Mouse (Mus musculus) kidney, adult 9 months (tissue): ENCODE data around the gene Eif6.

Experiments used
- DNase-seq: peaks from one replicate; pipeline ENCODE4 v3.0.0; 2022

Eif6 gene

DNA sequence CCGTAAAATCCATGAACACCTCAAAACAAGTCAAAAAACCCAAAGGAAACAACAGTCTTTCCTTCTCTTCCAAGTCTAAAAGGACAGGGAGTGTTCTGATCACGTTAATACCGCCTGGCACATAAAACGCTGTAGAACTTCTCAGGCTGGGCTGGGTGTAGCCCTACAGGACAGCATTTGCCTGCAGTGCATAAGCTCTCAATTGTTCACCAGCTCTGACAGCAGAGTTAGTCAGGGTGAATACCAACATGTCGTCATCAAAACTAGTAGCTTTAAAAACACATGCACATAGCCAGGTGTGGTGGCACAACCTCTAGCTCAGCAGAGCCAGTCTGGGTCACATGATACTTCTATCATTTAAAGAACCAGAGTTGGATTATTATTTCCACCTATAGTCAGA, 5.9 kb downstream of the Eif6 start:
- no peak for DNase-seq

DNA sequence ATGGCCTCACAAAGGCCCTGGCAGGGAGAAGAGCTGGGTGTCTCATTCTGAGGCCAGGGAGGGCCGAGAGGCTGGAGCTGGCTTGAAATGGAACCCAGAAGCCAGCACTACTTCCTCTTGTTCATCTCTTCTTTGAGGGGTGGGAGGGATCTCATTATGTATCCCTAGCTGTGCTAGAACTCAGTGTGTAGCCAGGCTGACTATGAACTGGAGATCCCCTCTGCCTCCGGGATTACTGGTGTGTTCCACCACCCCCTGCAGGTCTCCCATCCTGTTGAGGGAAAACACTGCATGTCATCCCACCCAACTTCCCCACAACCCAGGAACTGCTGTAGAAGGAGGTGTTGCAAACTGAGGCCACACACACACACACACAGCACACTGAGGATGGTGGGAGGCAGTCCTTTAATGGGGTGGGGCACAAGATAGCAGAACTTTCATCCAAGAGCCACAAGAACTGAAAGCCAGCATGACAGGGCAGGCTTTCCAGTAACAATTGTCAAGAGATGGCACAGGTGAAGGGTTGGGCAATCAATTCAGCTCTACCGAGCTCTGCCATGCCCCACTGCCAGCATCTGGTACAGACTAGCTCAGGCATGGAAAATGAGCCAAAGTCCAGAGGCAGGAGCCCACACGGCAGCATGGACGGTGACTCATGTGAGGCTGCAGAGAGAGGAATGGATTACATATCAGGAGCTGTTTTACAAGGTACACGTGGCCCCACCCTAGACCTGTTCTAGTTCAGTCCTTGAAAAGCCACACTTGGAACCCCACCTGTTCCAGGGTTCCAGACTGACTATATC, 7.1 kb downstream of the Eif6 start:
- DNase-seq, result peak; percentile 89

DNA sequence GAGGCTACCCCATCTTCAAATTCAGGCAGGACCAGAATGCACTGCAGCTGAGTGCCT, 7.5 kb downstream of the Eif6 start, which contains the start of gene BC029722:
Gene BC029722, minus strand, starts transcription at position 35 of the 57 bp plus-strand sequence.
- no peak for DNase-seq

DNA sequence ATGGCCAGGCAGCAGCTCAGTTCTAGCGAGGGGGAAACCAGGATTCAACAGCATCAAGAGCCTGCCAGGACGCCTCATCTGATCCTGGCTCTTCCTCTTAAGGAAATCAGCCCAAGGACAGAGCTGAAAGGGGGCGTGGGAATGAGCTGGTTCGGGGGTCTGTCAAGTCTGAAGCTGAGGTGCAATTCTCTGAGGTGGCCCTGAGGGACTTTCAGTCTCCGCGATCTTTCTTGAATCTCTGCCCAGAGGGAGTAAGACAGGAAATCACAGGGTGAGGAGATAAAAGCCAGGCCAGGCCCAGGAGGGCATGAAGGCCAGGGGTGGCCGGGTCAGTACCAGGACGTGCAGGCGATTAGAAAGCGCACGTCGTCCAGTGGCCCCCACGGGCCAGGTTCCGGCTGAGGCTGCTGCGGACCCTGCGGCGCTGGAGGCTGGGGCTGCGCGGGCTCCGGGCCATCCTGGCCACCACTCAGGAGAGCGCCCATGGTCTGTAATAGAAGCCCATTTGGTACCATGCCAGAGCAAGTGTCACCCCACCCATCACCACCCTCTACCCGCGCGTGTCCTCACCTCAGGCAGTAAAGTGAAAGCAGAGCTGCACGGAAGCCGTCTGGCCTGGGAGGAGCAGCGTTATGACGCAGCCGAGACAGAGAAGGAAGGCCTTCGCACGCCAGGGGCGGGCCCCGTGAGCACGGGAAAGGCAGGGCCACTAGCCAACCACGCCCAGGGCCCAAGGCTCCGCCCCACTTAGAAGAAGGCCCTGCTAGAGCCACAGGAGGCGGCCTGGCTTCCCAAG, 7.9 kb downstream of the Eif6 start:
- peak; percentile 98 for DNase-seq

DNA sequence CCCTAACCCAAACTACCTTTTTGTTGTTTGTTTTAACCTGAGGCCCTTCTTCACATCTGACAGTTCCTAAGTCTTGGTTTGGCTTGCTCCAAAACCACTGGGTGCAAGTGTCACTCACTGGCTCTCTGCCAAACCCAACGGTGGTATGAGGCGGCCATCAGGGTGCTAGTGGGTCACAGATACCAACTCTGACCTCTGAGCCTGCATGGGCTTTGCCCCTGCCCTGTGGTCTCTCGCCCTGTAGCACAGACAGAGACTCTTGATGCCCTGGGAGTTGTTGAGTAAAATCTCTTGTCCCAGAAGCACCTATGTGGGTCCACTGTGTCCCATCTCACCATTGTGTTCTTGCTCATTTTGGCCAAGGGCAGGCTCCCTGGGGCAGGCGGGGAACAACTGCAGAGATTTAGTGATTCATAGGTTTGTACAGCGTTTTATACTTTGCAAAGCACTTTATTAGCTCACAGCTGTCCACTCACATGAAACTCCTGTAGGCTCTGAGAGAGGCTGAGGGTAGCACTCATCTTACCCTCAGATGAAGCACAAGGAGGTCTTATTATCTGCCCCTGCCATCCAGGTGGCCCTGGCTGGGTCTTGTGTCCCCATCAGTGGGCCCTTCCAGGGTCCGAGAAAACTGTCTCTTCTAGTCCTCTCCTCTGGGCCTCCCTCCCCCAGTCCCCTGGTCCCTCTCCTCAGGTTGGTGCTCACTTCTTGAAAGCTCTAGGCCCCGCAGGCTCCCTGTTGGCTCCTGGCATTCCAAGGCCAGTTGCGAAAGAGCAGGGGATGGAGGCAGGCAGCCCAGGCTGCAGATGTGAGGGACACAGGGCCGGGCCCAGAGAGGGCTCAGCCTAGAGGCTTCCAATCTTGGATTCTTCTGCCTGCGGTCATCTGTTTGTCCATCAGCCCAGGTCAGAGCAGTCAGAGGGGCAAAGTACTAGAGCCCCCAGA, 9.2 kb downstream of the Eif6 start:
- DNase-seq, result no peak

DNA sequence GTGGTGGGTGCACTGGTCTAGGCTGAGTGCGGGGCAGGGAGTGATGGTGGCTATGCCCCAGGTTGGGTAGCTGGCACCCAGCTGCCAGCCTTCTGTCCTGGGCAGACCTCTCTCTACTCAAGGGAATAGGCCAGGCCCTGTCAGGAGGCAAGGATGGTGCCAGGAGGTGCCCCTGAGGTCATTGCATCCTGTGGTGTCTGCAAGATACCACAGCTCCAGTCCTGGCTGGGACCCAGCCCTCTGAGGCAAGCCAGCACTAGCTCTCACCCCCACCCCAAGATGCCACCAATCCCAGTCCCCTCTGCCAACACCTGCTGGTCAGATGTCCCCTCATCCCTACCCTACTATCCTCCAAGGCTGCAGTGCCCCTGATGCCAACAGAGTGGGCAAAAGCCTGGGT, 10.5 kb downstream of the Eif6 start:
- no peak for DNase-seq

DNA sequence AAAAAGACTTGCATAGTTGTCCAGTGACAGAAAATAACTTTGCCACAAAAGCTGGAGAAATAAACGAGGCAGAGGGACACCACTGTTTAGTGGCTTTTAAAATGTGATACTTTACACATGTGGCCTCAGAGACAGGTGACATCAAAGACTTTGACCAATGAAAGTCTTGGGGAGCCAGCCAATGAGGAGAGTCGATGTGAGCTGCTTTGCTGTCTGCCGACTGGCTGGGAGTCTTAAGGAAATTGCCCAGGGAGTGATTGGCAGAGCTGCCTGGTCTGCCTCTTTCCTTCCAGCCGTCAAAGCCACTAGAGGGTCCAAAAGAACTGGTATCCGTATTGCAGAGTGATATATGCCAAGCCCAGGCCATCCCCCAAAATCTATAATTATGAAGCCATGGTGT, 11.9 kb downstream of the Eif6 start:
- no peak for DNase-seq

DNA sequence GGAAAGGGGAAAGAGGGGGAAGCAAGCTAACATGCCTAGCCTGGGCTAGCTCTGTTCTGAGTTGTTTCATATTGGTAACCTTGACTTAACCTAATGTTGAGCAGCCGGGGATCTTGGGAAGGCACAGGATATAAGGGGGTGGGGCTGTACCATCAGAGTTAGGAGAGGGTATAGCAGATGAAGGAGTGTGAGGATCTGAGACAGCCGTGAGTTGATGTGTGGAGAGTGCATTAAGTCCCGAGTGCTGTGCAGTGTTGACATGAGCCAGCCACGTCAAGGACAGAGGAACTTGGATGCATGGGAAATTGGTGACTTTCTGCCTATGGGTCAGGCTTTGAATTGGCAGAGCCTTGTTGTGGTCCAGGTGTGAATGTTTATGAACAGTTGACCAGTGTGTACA, 14.1 kb downstream of the Eif6 start:
- no peak for DNase-seq

DNA sequence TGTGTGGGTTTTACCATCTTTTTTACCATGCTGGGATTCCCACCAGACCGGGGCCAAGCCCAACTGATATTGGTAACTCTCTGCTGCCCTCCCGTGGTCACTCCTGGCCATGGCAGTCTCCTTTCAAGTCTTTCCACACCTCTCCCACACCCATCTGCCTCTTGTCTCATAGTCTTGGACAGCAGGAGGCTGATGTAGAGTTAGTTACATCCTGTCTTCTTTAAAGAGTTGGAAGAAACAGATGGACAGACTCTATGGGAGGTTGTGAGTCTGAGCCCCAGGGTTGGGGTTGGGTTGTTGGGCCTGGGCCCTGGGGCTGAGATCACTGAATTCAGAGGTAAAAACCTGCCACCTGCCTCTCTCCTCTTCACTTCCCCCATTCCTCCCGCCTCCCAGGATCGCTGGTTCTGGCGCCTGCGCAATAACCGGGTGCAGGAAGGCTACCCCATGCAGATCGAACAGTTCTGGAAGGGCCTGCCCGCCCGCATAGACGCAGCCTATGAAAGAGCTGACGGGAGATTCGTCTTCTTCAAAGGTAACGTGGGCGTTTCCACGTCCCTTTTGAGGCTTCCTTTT, 14.8 kb downstream of the Eif6 start:
- peak; percentile 84 for DNase-seq

DNA sequence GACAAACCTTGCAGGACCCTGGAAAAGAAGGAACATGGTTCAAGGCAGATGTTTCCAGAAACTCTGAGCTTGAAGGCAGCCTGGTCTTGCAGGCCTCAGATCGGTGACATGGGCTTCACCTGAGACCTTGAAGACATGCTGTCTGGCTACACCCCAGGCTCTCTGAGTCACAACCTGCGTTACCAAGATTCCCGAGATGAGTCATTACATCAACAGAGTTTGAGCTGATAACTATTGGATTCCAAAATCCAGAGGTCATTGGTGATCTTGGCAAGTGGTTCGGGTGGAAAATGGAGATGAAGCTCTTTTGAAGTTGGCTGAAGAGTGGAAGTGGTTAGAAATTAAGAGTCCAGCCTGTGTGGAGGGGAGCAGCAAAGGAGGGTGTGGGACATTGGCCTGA, 17.1 kb downstream of the Eif6 start:
- DNase-seq, result no peak

DNA sequence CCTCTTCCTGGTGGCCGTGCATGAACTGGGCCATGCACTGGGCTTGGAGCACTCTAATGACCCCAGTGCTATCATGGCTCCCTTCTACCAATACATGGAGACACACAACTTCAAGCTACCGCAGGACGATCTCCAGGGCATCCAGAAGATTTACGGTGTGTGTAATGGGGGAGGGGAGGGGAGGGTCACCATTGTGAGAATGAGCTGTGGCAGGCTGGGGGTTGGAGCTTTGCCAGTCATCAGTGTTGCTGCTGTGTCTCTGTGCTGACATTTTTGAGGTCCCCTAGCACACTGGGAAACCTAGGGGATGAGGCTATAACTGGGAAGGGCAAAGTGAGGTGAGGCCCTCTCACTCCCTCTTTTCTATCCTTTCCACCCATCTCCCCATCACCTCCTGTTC, 19.3 kb downstream of the Eif6 start:
- DNase-seq, result no peak

DNA sequence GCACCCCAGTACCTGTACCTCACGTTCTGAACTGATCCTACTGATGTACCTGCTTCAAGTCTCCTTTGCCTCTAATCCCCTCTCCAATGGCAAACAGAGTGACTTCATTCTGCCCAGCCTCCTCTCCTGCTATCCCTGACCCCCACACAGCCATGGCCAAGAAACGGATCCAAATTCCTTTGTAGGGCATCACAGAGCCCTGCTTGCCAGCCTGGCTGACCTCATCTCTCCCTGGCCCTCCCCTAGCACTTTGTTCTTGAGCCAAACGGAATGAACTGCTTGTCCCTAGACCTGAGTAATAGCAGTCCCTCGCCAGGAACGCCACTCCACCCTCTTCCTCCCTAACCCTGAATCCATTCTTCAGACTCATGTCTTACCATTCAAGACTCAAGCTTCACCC, 20.2 kb downstream of the Eif6 start:
- DNase-seq, result no peak

DNA sequence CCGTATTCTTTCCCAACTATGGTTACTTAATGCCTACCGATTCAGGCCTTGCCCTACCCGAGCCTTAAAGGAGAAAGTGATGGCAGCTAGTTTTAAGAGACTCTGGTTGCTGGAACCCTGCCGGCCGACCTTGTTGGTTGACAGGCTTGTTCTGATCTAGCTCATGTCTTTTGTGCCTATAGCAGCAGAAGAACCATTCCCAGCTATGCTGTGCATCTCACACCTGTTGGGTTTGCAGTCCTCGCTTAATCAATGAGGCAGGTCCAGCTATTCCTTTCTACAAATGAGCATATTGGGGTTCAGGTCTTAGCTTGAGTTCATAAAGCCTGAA, 20.8 kb downstream of the Eif6 start:
- DNase-seq, result no peak

DNA sequence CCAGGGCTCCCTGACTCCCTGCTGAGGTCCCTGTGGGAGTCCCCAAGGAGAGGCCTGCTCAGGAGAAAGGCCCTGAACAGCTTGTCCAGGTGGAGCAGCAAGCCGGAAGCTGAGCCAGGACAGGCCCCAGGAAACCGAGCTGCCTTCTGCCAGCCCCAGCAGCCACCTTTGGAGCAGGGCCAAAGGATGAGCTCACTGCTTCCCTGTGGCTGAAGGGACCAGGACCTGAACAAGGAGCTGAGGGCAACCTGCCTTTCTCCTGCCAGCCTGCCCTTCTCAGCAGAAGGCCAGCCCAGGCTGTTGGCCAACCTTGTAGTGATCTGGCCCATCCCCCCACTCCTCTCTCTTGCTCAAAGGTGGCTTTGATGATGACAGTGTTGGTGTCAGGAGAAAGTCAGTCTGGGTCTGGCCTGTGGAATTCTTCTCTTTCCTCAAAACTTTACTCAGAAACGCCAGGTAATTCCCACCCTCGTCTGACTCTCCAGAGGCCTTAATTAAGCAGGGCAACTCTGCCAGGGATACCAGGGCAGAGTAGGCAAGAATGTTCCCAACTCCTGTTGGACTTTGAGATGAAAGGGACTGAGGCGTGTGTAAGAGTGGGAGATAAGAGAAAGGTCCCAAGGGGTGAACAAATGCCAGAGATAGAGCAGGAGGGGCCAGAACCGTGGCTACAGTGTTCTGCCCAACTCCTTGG, 21.3 kb downstream of the Eif6 start:
- DNase-seq, result peak; percentile 45

DNA sequence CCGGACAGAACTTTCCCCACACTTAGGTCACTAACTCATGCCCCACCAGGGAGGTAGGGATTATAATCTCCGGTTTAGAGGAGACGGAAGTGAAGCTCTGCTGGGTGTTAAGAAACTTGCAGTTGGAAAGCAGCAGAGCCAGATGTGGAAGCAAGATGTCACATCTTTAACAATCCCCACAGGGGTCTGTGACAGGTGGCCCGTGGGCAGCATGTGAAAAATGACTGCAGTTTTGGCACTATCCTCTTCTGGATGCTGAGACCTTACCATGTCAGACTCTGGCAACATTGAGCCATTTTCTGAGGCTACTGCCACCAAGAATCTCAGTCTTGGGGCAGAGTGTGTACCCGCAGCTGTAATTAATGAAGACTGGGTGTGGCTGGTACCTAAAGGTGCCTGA, 22.7 kb downstream of the Eif6 start:
- no peak for DNase-seq

DNA sequence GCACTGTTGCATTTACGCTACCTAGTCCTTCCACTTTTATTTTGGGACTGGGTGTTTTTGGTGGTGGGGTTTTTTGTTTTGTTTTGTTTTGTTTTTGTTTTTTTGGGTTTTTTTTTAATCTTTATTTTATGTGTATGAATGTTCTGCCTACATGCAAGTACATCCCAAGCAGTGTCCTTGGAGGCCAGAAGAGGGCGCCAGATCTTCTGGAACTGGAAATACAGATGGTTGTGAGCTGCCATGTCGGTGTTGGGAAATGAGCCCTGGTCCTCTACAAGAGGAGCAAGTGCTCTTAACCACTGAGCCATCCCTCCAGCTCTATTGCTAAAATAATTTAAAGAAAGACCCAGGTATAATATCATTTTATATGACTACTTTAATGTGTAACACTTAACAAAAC, 24.0 kb downstream of the Eif6 start:
- DNase-seq, result no peak

DNA sequence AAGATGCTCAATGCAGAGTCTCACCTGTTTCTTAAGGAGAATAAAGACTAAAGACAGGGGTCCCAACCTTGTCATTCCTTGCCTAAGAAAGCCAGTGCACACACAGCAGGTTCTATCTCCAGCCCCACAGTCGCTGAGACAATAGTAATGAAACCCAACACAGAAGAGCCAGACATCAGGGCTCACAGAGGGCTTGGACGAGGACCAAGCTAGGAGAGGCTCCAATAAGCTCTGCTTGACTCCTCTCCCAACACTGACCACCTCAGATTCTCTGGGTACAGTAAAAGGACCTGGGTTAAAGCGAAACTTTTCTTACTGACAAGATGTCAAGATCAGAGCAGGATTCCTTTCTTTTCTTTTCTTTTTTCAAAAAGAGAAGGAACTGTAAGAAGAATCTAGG, 28.1 kb downstream of the Eif6 start:
- no peak for DNase-seq

DNA sequence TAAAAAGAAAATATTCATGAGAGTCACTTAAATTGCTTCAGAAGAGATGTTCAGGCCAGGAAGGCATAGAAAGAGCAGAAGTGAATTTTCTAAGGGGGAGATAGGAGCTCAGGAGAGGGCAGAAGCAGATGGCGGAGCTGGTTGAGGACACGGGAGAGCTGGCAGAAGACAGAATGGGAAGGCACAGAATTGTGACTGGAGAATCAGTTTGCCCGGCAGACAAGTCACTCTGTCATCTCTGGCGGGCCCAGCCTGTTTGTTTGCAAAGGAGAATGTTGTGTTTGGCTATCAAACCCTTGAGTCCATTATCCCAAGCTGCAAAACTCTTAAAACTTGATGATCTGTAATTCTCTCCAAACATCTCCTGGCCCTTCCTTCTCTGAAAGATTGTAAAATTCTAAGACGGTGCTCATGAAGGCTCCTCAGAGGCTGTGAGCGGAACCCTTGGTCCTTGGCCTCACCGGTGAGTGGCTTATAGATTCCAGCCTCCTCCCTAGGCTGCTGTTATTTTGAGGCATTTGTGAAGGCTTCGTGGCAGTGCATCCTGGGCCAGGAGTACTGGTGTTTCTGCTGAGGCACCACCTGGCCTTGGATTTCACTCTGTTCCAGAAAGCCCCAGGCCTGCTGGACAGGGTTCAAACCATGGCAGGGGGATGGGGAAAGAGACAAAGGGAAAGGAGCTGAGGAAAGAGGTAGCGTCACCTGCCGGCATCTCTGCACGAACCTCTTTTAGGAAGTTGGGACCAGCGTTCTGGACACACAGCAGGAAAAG, 31.9 kb downstream of the Eif6 start:
- no peak for DNase-seq

DNA sequence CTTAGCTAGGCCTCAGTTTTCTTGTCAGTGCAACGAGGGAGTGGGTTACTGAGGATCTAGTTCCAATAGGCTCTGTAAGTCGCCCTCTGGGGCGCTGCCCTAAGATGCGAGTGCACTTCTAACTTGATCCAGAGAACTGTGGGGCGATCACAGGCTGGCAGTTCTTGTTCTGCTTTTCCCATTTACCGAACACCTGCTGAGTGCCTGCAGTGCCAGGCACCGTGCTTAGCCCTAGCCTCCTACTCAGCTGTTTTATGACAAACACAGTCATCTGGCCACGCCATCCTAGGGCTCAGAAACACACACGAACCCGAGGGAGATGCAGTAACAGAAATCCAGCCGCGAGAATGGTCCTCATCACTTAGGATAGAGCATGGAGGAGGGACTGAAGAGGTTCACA, 33.8 kb downstream of the Eif6 start:
- DNase-seq, result no peak

DNA sequence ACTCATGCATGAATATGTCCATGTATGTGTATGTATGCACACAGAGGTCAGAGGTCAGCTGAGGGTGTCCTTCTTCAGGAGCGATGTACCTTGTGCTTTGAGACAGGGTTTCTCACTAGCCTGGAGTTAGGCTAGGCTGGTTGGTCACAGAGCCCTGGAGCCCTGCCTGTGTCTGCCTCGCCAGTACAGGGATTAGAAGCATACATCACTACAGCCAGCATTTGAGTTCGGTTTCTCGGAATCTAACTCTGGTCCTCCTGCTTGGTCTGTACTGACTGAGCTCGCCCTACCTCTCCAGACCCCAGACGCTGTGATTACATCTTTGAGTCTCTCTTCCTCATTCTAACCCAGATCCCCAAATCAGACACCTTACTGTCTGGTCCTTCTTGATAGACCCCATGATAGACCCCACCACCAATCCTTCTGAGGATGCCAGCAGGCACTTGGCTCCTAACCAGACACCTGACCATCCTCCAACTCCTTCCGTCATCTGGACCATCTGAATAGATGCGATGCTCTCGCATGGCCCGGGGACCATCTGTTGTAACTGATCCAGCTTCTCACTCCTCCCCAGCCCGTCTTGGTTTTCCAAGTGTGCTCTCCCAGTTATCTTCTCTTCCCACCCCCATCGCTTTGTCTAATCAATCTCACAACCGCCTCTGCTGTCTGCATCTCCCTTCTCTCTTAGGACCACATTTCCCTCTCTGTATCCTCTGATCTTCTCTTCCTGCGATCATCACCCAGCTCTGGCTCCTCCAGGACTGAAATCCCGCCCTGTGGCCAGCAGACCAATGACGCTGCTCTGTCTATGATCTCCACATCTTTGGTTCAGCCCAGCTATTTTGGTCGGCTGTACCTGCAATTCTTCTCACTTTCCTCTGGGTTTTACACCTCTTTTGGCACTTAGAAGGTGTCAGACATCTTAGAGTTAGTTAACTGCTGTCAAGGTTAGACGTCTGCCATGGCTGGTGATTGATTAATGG, 38.5 kb downstream of the Eif6 start:
- DNase-seq, result no peak

DNA sequence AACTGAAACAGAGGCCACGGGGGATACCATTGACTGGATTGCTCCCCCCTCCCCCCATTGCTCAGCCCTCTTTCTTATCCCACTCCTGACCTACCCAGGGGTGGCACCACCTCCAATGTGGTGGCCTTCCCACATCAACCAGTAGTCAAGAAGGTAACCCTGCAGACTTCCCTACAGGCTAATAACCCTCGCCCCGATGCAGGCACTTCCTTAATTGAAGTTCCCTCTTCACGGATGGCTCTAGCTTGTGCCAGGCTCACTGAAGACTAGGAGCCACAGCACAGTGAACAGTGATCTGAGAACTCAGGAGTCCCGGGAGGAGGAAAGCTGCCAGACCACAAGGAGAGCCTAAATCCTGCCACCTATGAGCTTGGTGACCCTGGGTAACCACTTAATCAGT, 39.8 kb downstream of the Eif6 start:
- DNase-seq, result no peak
